Mouse (Mus musculus) heart, postnatal 14 days (tissue): ENCODE results near the gene Ccdc33. TPM values are rescaled to one million over a fixed set of nuclear protein-coding genes. Genes with fewer than 3 reads are reported as not detected.

Experiments used
- DNase-seq, 2 experiments: peaks; one replicate each; pipeline ENCODE4 v3.0.0; 2021 to 2022
- intact Hi-C: fragments of 180-260 bp; cut with DNase I; formaldehyde crosslinking; loops from one replicate; pipeline ENCODE4 v1.15.1; 2025
- total RNA-seq, 2 experiments: library from RNA; stranded (reverse); gene quantifications; 2 replicates each; pipeline ENCODE4 v1.2.3; 2021

The Ccdc33 gene
- total RNA-seq, 2 experiments from 2014 or later, result 0.53 TPM; not detected in 1

- DNase-seq, result no peak
- intact Hi-C loops, result no loop called here
Measured at GRCm38 (mm10) chr9:58131735-58132134, 13.1 kb upstream of the Ccdc33 start.

- no peak for DNase-seq
- intact Hi-C loops, result no loop called here
Measured at GRCm38 (mm10) chr9:58130909-58131308, 12.3 kb upstream of the Ccdc33 start.

- intact Hi-C loops, result no loop called here
- no peak for DNase-seq
Measured at GRCm38 (mm10) chr9:58129508-58129907, 10.9 kb upstream of the Ccdc33 start.

- intact Hi-C loops, result no loop called here
- no peak for DNase-seq
Measured at GRCm38 (mm10) chr9:58128926-58129413, 10.3 kb upstream of the Ccdc33 start.

GRCm38 (mm10) chr9:58125811-58126210 is 7.2 kb upstream of the Ccdc33 start:
- no peak for DNase-seq
- intact Hi-C loops, result no loop called here

DNA sequence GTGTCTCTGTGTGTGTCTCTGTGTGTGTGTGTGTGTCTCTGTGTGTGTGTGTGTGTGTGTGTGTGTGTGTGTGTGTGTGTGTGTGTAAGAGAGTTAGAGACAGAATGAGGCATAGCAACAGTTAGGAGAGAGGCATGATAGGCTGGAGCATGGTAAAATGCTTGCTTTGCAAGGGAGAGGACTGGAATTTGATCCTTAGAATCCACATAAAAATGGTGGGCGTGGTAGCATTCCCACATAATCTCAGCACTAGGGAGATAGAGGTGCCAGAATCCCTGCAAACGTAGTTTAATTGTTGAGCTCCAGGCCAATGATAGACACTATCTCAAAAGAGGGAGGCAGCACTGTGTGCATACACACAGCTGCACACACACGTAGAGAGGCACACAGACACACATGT is 6.5 kb upstream of the Ccdc33 start:
- DNase-seq, result no peak
- intact Hi-C loops, result no loop called here

DNA sequence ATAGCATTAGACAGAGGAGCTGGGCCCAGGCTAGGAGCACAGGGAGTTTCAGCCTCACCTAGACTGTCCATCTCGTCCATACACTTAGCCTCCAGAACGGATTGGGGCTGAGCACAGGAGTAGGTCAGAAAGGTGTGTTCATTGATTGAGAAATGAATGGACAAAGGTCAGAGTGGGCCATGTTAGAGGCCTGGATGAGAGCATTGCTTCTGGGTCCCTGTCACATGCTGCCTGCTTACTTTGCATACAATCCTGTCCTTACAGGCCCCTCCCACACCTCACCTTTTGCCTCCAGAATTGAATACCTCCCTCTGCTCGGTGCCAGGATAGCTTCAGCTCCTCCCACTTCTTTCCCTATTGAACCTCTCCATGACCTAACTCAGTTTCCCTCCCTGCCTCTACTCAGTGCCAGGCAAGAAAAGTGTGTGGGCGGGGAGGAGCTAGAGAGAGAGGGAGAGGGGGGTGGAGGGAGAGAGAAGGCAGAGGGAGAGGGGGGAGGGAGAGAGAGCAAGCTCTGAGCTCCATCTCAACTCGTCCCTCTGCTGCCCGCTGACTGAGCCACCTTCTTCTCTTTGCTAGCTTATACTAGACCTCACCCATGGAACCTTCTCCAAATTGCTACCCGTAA is 2.5 kb downstream of the Ccdc33 start:
- intact Hi-C loops, result no loop called here
- DNase-seq, result no peak

DNA sequence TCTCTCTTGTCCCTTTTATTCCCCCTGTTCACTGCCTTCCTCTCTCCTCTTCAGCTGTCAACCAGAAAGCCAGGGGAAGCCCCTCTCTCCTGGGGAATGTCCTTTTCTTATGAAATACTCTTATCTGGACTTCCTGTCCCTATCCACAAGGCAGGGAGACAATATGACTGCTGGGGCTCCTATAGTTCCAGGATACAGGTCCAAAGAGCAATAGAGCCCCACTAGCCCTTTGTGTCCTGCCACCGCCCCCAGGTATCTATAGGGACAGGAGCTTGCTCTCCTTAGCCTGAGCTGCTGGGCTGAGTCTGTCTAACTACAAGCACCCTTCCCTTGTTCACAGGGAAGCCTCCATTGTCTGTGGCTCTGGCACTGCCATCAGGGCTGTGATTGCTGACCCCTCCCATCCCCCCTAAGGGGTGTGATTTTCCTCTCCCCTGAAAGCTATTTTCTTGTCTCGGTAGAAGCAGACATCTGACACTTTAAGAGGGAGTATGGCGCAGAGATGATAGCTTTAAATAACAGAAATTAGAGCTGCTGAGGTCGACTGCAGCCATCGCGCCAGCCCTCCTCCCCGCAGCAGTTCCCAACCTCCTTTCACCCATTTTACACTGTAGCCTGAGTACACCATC is 3.2 kb downstream of the Ccdc33 start:
- intact Hi-C loops, result no loop called here
- no peak for DNase-seq

GRCm38 (mm10) chr9:58114019-58114418 is 4.6 kb downstream of the Ccdc33 start:
- DNase-seq, result no peak
- intact Hi-C loops, result no loop called here

DNA sequence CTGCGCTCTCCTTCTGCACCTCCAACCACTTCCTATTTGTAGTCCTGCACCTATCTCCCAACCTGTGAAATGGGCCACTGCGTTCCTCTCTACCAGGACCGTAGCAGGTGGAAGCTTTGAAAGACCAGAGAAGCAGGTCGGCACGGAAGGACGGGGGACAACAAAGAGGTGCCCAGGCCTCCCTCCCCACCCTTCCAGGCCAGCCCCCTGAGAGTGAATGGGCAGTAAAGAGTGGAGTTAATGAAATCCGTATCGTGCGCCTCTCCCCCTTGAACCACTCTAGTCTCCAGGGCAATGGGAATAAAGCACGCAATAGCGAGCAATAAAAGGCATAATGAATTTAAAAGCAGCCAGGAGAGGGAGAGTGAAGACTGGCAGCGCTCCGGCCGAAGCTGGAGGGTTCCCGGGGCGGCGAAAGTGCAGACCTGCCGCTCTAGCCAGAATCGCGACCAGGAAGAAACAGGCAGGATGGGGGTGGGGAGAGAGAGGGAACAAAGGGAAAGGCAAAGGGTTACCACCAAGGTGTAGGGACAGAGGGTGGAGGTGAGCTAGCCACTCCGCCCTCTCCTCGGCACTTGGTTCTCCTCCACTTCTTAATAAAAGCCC is 5.2 kb downstream of the Ccdc33 start:
- no peak for DNase-seq
- intact Hi-C loops, result no loop called here

GRCm38 (mm10) chr9:58112866-58113278 is 5.8 kb downstream of the Ccdc33 start:
- DNase-seq, result no peak
- intact Hi-C loops, result no loop called here

- DNase-seq, result no peak
- intact Hi-C loops, result no loop called here
Measured at GRCm38 (mm10) chr9:58112321-58112751, 6.3 kb downstream of the Ccdc33 start.

DNA sequence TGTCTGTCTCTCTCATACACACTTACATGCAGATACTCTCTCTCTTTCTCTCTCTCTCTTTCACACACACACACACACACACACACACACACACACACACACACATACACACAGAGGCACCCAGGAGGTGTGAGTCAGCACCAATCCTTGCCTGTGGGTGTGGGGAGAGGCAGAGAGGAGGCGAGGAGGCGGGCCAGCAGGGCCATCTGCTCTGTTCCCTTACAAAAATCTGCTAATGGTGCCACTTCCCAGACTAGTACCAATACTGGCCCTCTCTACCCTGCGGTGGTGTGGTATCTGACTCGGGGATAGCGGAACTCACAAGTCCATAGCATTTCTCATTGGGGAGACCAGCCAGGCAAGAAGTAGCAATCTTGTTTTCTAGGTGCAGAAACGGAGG is 7.2 kb downstream of the Ccdc33 start:
- intact Hi-C loops, result no loop called here
- no peak for DNase-seq

- intact Hi-C loops, result no loop called here
- DNase-seq, result no peak
Measured at GRCm38 (mm10) chr9:58110787-58111186, 7.8 kb downstream of the Ccdc33 start.

DNA sequence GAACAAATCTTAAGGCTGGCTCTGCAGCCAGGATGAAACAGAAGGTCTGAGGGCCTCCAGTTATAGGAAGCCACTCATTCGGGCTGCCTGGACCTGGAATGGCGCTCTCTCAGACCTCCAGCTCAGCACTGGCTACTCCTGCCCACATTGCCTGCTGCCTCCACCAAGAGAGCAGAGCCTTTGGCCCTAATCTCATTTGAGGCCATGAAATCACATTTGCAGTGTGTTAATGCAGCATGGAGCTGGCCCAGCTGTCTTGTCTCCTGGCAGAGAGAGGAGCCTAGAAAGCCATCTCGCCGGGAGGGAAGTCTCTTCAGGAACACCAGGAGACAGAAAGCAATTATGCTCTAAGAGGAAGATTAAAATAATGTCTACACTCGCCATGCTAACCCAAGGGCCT is 11.1 kb downstream of the Ccdc33 start:
- intact Hi-C loops, result no loop called here
- peak in 1 of 2 experiments; percentile 20 for DNase-seq

DNA sequence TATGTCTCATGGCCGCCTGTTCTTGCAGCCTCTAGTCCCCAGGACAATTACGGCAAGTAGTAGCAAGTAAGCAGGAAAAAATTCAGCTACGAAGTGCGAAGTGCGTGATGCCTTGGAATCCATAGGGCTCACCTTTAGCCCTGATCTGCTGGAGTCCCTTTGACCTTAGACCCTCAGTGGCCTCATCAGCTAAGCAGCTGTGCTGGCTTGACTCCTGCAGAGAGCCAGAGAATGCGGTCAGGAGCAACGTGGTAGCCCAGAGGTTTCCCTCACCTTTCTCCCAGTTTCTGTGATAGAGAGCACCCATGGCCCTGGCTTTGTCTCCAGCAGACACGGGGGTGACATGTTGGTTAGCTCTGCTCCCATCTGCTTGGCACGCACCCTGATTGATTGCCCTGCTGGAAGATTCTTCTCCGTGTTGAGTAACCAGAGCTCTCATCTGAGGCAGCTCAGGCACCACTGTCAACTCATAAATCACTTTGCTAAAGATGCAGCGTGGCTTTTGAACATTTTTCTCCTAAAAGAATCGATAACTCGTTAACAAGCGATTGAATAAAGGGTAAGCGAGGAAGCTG is 12.9 kb downstream of the Ccdc33 start:
- intact Hi-C loops, result no loop called here
- DNase-seq, result no peak

GRCm38 (mm10) chr9:58103647-58104046 is 15.0 kb downstream of the Ccdc33 start:
- no peak for DNase-seq
- intact Hi-C loops, result no loop called here

- intact Hi-C loops, result no loop called here
- DNase-seq, result no peak
Measured at GRCm38 (mm10) chr9:58102013-58102412, 16.6 kb downstream of the Ccdc33 start.

- intact Hi-C loops, result no loop called here
- DNase-seq, result no peak
Measured at GRCm38 (mm10) chr9:58099836-58100565, 18.6 kb downstream of the Ccdc33 start.

- intact Hi-C loops, result no loop called here
- DNase-seq, result no peak
Measured at GRCm38 (mm10) chr9:58096629-58097301, 21.9 kb downstream of the Ccdc33 start.
